Comparison of ENCODE assay signal across 9 mouse cellular contexts in the genomic region with DNA sequence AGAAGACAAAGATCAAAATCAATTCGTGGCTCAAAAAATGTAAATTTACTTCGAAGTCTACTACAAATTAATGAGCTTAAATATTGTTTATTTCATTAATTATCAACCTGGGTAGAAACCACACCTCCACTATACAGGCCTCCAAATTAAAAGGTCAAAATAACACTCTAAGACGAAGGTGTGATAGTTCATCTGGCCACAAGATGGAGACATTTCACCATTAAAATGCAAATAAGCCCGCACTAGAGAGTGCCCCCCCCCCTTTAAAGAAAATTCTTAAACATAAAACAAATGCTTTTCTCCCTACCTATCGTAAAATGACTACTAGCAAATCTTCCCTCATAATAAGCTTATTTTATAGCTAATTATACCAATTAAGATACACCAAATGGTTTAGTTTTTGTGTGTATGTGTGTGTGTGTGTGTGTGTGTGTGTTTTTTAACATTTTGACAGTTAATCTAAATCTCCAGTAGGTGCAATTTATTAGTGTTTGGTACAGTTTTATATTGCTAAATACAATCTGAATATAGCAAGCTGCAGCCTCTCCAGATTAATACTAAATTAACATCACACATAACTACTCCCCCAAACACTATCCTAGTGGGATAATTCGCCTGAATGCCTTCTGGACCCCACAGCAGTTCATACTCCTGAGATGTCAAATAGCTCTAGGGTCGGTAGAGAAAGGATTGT. TPM values are rescaled to one million over a fixed set of nuclear protein-coding genes. Genes with fewer than 3 reads are reported as not detected.
DNase-seq lines count a peak whose midpoint lies in the region; ATAC-seq and TF ChIP-seq lines count a peak whose summit lies in the region.
"Had no signal": no experiment of that assay in that cellular context is flagged by ENCODE, and none has a peak within 500 bp of the region (broad histone marks: within the 10 kb centered on the region; RNA-seq: fewer than 3 reads in every experiment).

No protein-coding gene starts in this region.

- no peaks in the 10 kb centered on the region for H3K79me2 ChIP-seq in MEL (ENCODE audit: control insufficient read depth, insufficient read depth, low read length, poor library complexity)

- H3K27ac ChIP-seq in kidney, embryonic 15.5 days, result no peak overlapping the region
- no peak overlapping the region for H3K27ac ChIP-seq in MEL (ENCODE audit: control insufficient read depth, low read depth, low read length)
- H3K27ac ChIP-seq in kidney, postnatal 0 days, result no peak overlapping the region
- no peak overlapping the region for H3K27ac ChIP-seq in neural tube, embryonic 15.5 days (replicated peaks)

- H3K27me3 ChIP-seq in kidney, embryonic 15.5 days, result no peaks in the 10 kb centered on the region
- 0 out of 4 replicates have a peak, but pooled peaks cover 0 to 2% of the 10 kb centered on the region in 2 experiments for H3K27me3 ChIP-seq in MEL (ENCODE audit: control insufficient read depth in 1 of 2, insufficient read depth in 2 of 2, low read length in 2 of 2)
- H3K27me3 ChIP-seq in kidney, postnatal 0 days (ENCODE audit: insufficient read depth, low read length), result no peaks in the 10 kb centered on the region
- no peaks in the 10 kb centered on the region for H3K27me3 ChIP-seq in neural tube, embryonic 15.5 days (replicated peaks)

- H3K4me2 ChIP-seq in kidney, embryonic 15.5 days, result no peak overlapping the region
- H3K4me2 ChIP-seq in kidney, postnatal 0 days (ENCODE audit: low read length), result no peak overlapping the region
- H3K4me2 ChIP-seq in neural tube, embryonic 15.5 days, result no peak overlapping the region

- H3K36me3 ChIP-seq in kidney, embryonic 15.5 days, result no peaks in the 10 kb centered on the region
- no peaks in the 10 kb centered on the region for H3K36me3 ChIP-seq in MEL (ENCODE audit: control insufficient read depth in 1 of 2, insufficient read depth in 2 of 2, low read length in 2 of 2)
- H3K36me3 ChIP-seq in kidney, postnatal 0 days (ENCODE audit: insufficient read depth, low read length), result no peaks in the 10 kb centered on the region
- H3K36me3 ChIP-seq in neural tube, embryonic 15.5 days, result no peaks in the 10 kb centered on the region

- 21% methylated on average over 7 of the region's 7 CpGs for WGBS in kidney, embryonic 15.5 days
- 22% methylated on average over 7 of the region's 7 CpGs for WGBS in kidney, postnatal 0 days
- WGBS in neural tube, embryonic 15.5 days, result 17% methylated on average over 7 of the region's 7 CpGs

- TF ChIP-seq CTCF in MEL (IDR thresholded peaks at IDR 0.05 in 2 of 3, conservative IDR thresholded peaks at IDR 0.05 in 1 of 3; ENCODE audit: control insufficient read depth in 1 of 3, insufficient read depth in 1 of 3, low read depth in 2 of 3, low read length in 3 of 3, poor library complexity in 1 of 3, severe bottlenecking in 1 of 3), result peak; percentile 28 to 83 (median 31); a peak in 4 of 6 replicates
- TF ChIP-seq CTCF in kidney, postnatal 0 days (IDR thresholded peaks at IDR 0.05; ENCODE audit: low read depth), result peak; percentile 74

- H3K9ac ChIP-seq in kidney, embryonic 15.5 days, result no peak overlapping the region
- no peak overlapping the region for H3K9ac ChIP-seq in MEL (ENCODE audit: control insufficient read depth, low read depth, low read length, poor library complexity, severe bottlenecking)
- H3K9ac ChIP-seq in kidney, postnatal 0 days (ENCODE audit: low read depth, low read length), result no peak overlapping the region
- no peak overlapping the region for H3K9ac ChIP-seq in neural tube, embryonic 15.5 days (replicated peaks)

- no peak; the same call in 1 of the 2 replicates for ATAC-seq in kidney, embryonic 15.5 days (replicated peaks; ENCODE audit: low FRiP score)
- ATAC-seq in kidney, postnatal 0 days (replicated peaks; ENCODE audit: low FRiP score, low read depth), result no peak; the same call in 1 of the 2 replicates
- ATAC-seq in neural tube, embryonic 15.5 days (ENCODE audit: low FRiP score), result peak; percentile 77

- H3K9me3 ChIP-seq in kidney, embryonic 15.5 days (replicated peaks), result no peaks in the 10 kb centered on the region
- no peaks in the 10 kb centered on the region for H3K9me3 ChIP-seq in MEL (replicated peaks; ENCODE audit: insufficient read depth, low read length)
- H3K9me3 ChIP-seq in kidney, postnatal 0 days (replicated peaks; ENCODE audit: low read length), result no peaks in the 10 kb centered on the region
- no peaks in the 10 kb centered on the region for H3K9me3 ChIP-seq in neural tube, embryonic 15.5 days (replicated peaks)

- H3K4me1 ChIP-seq in kidney, embryonic 15.5 days, result no peaks in the 10 kb centered on the region
- no peaks in the 10 kb centered on the region for H3K4me1 ChIP-seq in MEL (ENCODE audit: control insufficient read depth in 1 of 2, insufficient read depth in 2 of 2, low read length in 2 of 2)
- no peaks in the 10 kb centered on the region for H3K4me1 ChIP-seq in kidney, postnatal 0 days (replicated peaks; ENCODE audit: insufficient read depth, low read length)
- no peaks in the 10 kb centered on the region for H3K4me1 ChIP-seq in neural tube, embryonic 15.5 days

- TF ChIP-seq POLR2A in MEL (IDR thresholded peaks at IDR 0.05; ENCODE audit: control insufficient read depth in 1 of 2, insufficient read depth in 1 of 2, low read depth in 1 of 2, low read length in 2 of 2, poor library complexity in 1 of 2), result no peak

- TF ChIP-seq RAD21 in MEL (IDR thresholded peaks at IDR 0.05; ENCODE audit: low read depth, low read length), result peak; percentile 95

- DNase-seq in kidney, adult 9 months, result peak; percentile 47
- DNase-seq in MEL (ENCODE audit: low read depth, low spot score), result peak; percentile 57
- peak; percentile 72 for DNase-seq in embryo, embryonic 10.5 days (ENCODE audit: low spot score)
- DNase-seq in kidney, postnatal 0 days (ENCODE audit: low spot score), result peak; percentile 71
- DNase-seq in urinary bladder, postnatal 4 days (ENCODE audit: low spot score in 2 of 2), result no peak
- DNase-seq in spleen, postnatal 14 days (ENCODE audit: low spot score in 2 of 2), result no peak

- no peak for TF ChIP-seq EP300 in MEL (IDR thresholded peaks at IDR 0.05; ENCODE audit: low read depth in 1 of 2, low read length in 2 of 2)

- no peak overlapping the region for H3K4me3 ChIP-seq in kidney, embryonic 15.5 days (replicated peaks)
- no peak overlapping the region for H3K4me3 ChIP-seq in MEL (ENCODE audit: control insufficient read depth in 1 of 2, insufficient read depth in 1 of 2, low read depth in 2 of 2, low read length in 2 of 2)
- no peak overlapping the region for H3K4me3 ChIP-seq in kidney, postnatal 0 days (replicated peaks; ENCODE audit: low read depth, low read length)
- no peak overlapping the region for H3K4me3 ChIP-seq in neural tube, embryonic 15.5 days (replicated peaks)

TF ChIP-seq in MEL, 35 proteins besides CTCF, POLR2A, EP300 and RAD21:
- TF ChIP-seq E2F4 (IDR thresholded peaks at IDR 0.05; ENCODE audit: borderline replicate concordance, low read depth, low read length) (no peak), ZC3H11A (IDR thresholded peaks at IDR 0.05; ENCODE audit: low read depth, low read length) (peak; percentile 84), HCFC1 (IDR thresholded peaks at IDR 0.05; ENCODE audit: low read depth, low read length) (no peak), BHLHE40 (IDR thresholded peaks at IDR 0.05; ENCODE audit: borderline replicate concordance, low read depth, low read length) (no peak), UBTF (IDR thresholded peaks at IDR 0.05; ENCODE audit: borderline replicate concordance, insufficient read depth, low read depth, low read length) (no peak), ZKSCAN1 (IDR thresholded peaks at IDR 0.05; ENCODE audit: low read depth, low read length) (no peak), SIN3A (IDR thresholded peaks at IDR 0.05; ENCODE audit: low read length) (no peak), MAX (IDR thresholded peaks at IDR 0.05; ENCODE audit: low read length) (no peak), SMC3 (IDR thresholded peaks at IDR 0.05; ENCODE audit: low read depth, low read length) (peak; percentile 87), TBP (IDR thresholded peaks at IDR 0.05; ENCODE audit: low read depth, low read length) (no peak), KAT2A (conservative IDR thresholded peaks at IDR 0.05; ENCODE audit: low read depth, low read length) (no peak), USF2 (IDR thresholded peaks at IDR 0.05; ENCODE audit: borderline replicate concordance in 1 of 2, insufficient read depth in 1 of 2, low read depth in 1 of 2, low read length in 2 of 2) (no peak), ETS1 (IDR thresholded peaks at IDR 0.05; ENCODE audit: low read depth, low read length) (no peak), ZNF384 (IDR thresholded peaks at IDR 0.05; ENCODE audit: low read depth, low read length) (no peak), TCF12 (IDR thresholded peaks at IDR 0.05; ENCODE audit: low read depth, low read length) (no peak)

RNA-seq across cellular contexts. Expression of gene Plscr5, which starts 45.0 kb away (rescaled TPM):
- polyA plus RNA-seq in kidney, embryonic 15.5 days (2015; fragmentation: Nextera tagmentation; extraction: Ambion mirVana), result not detected in 2 replicates
- total RNA-seq in MEL (2012; rRNA removed), result not detected in 2 replicates
- not detected for polyA plus RNA-seq in MEL (2012; ENCODE audit: insufficient read depth in 1 of 2, insufficient read length in 2 of 2, low read depth in 1 of 2, low replicate concordance in 2 of 2, missing spikeins in 1 of 2)
- not detected in 2 replicates for polyA plus RNA-seq in kidney, postnatal 0 days (2015; fragmentation: Nextera tagmentation; extraction: Ambion mirVana)
- polyA plus RNA-seq in neural tube, embryonic 15.5 days (2015; fragmentation: Nextera tagmentation; extraction: Ambion mirVana), result 0.40 and 0.93 TPM in 2 replicates
- total RNA-seq: left cerebral cortex, postnatal 25 days had no signal

Comparison
In these comparisons a context has a peak if more than half of its experiments do, and no peak if none do; other contexts are left out.
1. DNase-seq: peak in kidney, adult 9 months (single experiment), MEL (single experiment), embryo, embryonic 10.5 days (single experiment) and kidney, postnatal 0 days (single experiment); none in urinary bladder, postnatal 4 days (0 of 2) and spleen, postnatal 14 days (0 of 2).